Mouse (Mus musculus) liver, adult 2 months (tissue): ENCODE data around the gene Lgsn. TPM values are rescaled to one million over a fixed set of nuclear protein-coding genes. Genes with fewer than 3 reads are reported as not detected.

Experiments
- DNase-seq: peaks from one replicate; pipeline ENCODE4 v3.0.0-alpha.2; 2011; ENCODE audit warnings: low read depth, low spot score; ENCODE audit errors: extremely low read depth
- H3K27ac ChIP-seq: fragments of 200-500 bp; replicated peaks from 2 replicates; pipeline ENCODE4 v1.5.1; 2012; ENCODE audit warnings: low read depth, mild to moderate bottlenecking, control low read depth, inconsistent platforms, low read length; ENCODE audit not compliant: insufficient read depth
- H3K27me3 ChIP-seq: fragments of 200-500 bp; 2 replicates; pipeline ENCODE4 v1.6.1; 2012; ENCODE audit warnings: mild to moderate bottlenecking, moderate library complexity, low read length, inconsistent platforms; ENCODE audit not compliant: control insufficient read depth, insufficient read depth
- H3K36me3 ChIP-seq: fragments of 200-500 bp; 2 replicates; pipeline ENCODE4 v1.6.1; 2012; ENCODE audit warnings: low read length, inconsistent platforms; ENCODE audit not compliant: control insufficient read depth, insufficient read depth
- H3K4me1 ChIP-seq: fragments of 200-500 bp; 2 replicates; pipeline ENCODE4 v1.6.1; 2011; ENCODE audit warnings: low read length; ENCODE audit not compliant: control insufficient read depth, insufficient read depth
- H3K4me3 ChIP-seq: fragments of 200-500 bp; 2 replicates; pipeline ENCODE4 v1.5.1; 2011; ENCODE audit warnings: low read depth, mild to moderate bottlenecking, control low read depth, low read length, moderate library complexity; ENCODE audit not compliant: insufficient read depth
- H3K79me2 ChIP-seq: fragments of 200-500 bp; 2 replicates; pipeline ENCODE4 v1.6.1; 2012; ENCODE audit warnings: inconsistent platforms, mild to moderate bottlenecking, low read length, moderate library complexity; ENCODE audit not compliant: control insufficient read depth, insufficient read depth
- H3K9ac ChIP-seq: fragments of 200-500 bp; 2 replicates; pipeline ENCODE4 v1.6.1; 2012; ENCODE audit warnings: low read depth, mild to moderate bottlenecking, control low read depth, inconsistent platforms, low read length
- CTCF ChIP-seq: fragments of 200-500 bp; IDR thresholded peaks from 2 replicates; pipeline ENCODE4 v1.5.1; 2011; ENCODE audit warnings: low read depth, low read length, control low read depth
- POLR2A ChIP-seq: fragments of 200-500 bp; IDR thresholded peaks from 2 replicates; pipeline ENCODE4 v1.6.1; 2011; ENCODE audit warnings: low read length, control low read depth; ENCODE audit not compliant: insufficient read depth; ENCODE audit errors: extremely low read depth
- WGBS: fragments of 180-500 bp; shearing (Covaris S2); methylation state at CpG from one replicate; pipeline ENCODE4 v1.1.7; 2018; 5-methylcytosine and 5-hydroxymethylcytosine counted together
- polyA plus RNA-seq: library from polyadenylated mRNA; depleted of rRNA; stranded (reverse); fragments of >200 nt; gene quantifications from 2 replicates; pipeline ENCODE4 v1.2.3, GENCODE M21; 2012; rRNA removed
- total RNA-seq: library from RNA; depleted of rRNA; stranded (reverse); fragments of >200 nt; gene quantifications from 2 replicates; pipeline ENCODE4 v1.2.3, GENCODE M21; 2014; rRNA removed

Lgsn gene
- total and polyA plus RNA-seq, 2 experiments, result not detected

DNA sequence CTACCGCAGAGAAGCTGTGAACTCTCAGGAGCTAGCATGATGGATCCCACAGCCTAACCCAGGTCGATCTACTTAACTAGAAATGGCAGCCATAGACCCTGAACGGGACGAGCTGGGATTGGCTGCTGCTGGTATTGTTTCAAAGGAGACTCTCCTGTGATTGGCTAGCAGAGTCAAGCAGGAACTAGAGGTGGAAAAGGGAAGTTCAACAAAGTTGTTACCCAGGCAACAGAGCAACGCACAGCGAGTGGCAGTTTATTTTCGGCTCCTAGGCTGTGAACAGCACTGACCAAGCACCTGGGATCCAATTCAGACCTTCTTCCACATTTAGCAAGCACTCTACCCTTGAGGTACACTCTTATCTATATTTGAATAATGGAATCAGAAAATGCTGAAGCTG, 46.4 kb downstream of the Lgsn start, which contains the start of the genes 4931428L18Rik and Pih1d3:
TSS of gene 4931428L18Rik (minus strand) at position 121 of the 400 bp plus-strand sequence.
TSS of gene Pih1d3 (plus strand) at position 275 of the 400 bp plus-strand sequence.
- DNase-seq, result no peak
- WGBS, result 82% methylated on average over 7 of the region's 7 CpGs

DNA sequence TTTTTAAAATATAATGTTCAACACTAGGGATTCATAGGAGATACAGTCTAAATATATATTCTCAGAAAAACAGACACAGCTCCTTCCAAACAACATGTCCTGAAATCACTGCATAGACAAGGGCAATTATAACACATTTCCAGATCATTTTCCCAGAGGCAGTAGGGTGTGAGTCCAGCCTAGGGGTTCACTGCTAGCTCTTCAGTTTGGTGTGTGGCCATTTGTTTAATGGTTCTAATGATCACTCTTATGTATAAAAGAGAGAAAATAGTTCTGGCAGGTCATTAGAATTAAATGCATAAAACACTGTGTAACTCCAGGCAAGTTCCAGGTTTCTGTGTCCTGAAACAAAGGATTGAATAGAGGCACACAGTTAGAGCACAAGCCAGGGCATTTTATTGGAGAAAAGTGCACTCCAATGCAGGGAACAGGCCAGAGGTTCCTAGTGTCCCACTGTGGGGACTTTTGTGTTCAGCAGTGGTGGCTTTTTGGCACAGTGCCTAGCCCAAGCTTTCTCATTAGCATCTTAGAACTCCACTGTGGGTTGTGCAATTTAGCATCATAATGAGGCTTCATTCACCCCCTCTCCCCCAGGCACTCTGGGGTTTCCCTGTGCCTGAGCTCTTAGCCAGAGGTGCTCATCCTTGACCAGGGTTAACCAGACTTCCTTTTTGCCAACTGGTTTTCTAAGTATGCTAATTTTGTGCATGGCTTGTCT, 57.3 kb downstream of the Lgsn start:
- H3K36me3 ChIP-seq, result no peaks in the 10 kb centered on the region
- no peaks in the 10 kb centered on the region for H3K79me2 ChIP-seq
- H3K4me1 ChIP-seq, result no peaks in the 10 kb centered on the region
- H3K9ac ChIP-seq, result no peak overlapping the region
- no peak for DNase-seq
- H3K4me3 ChIP-seq, result no peak overlapping the region
- H3K27ac ChIP-seq, result no peak overlapping the region
- TF ChIP-seq POLR2A (no peak), CTCF (no peak)
- no peaks in the 10 kb centered on the region for H3K27me3 ChIP-seq

More for the DNA sequence above, 46.4 kb downstream of the Lgsn start, which contains the start of the genes 4931428L18Rik and Pih1d3:
- TF ChIP-seq POLR2A (no peak), CTCF (no peak)
- no peak within 1 kb of the TSS for H3K27ac ChIP-seq
- no peak within 1 kb of the TSS for H3K4me3 ChIP-seq
- H3K79me2 ChIP-seq, result no peaks in the 10 kb centered on the region
- H3K36me3 ChIP-seq, result no peaks in the 10 kb centered on the region
- no peaks in the 10 kb centered on the region for H3K4me1 ChIP-seq
- no peaks in the 10 kb centered on the region for H3K27me3 ChIP-seq
- H3K9ac ChIP-seq, result no peak within 1 kb of the TSS

Other genes starting within 250 kb of the Lgsn start
- not detected in 2 replicates for gene AC153137.1, start 198.4 kb upstream of the Lgsn start, total RNA-seq
- gene AC153137.1, start 198.4 kb upstream of the Lgsn start, polyA plus RNA-seq, result not detected in 2 replicates
- 0.55 TPM in 1 of 2 replicates, not detected in the other for gene 4931428L18Rik, start 46.3 kb downstream of the Lgsn start, total RNA-seq
- gene 4931428L18Rik, start 46.3 kb downstream of the Lgsn start, polyA plus RNA-seq, result 0.14 and 0.31 TPM in 2 replicates
- gene Pih1d3, start 46.4 kb downstream of the Lgsn start, total RNA-seq, result not detected in 2 replicates
- not detected in 2 replicates for gene Pih1d3, start 46.4 kb downstream of the Lgsn start, polyA plus RNA-seq